Mouse (Mus musculus) embryonic fibroblast, embryonic 13.5 days (primary cell): ENCODE data around the gene Bpifb9a. TPM values are rescaled to one million over a fixed set of nuclear protein-coding genes. Genes with fewer than 3 reads are reported as not detected.

Experiments used
- polyA plus RNA-seq: library from polyadenylated mRNA; stranded (reverse); fragments of >200 nt; gene quantifications from 2 replicates; pipeline ENCODE4 v1.2.4, GENCODE M21; 2011; ENCODE audit warnings: low read depth; ENCODE audit not compliant: missing spikeins, insufficient read length

Gene Bpifb9a
- polyA plus RNA-seq, 1 experiment: not detected

Other genes with a start within 250 kb of the Bpifb9a start
- not detected in 2 replicates for gene Bpifa2, start 249.6 kb upstream of the Bpifb9a start, polyA plus RNA-seq
- not detected in 2 replicates for gene Bpifa3, start 127.5 kb upstream of the Bpifb9a start, polyA plus RNA-seq
- not detected in 2 replicates for gene Bpifa1, start 115.0 kb upstream of the Bpifb9a start, polyA plus RNA-seq
- not detected in 2 replicates for gene Bpifa5, start 95.2 kb upstream of the Bpifb9a start, polyA plus RNA-seq
- not detected in 2 replicates for gene Bpifb1, start 67.0 kb upstream of the Bpifb9a start, polyA plus RNA-seq
- not detected in 2 replicates for gene Bpifb5, start 34.1 kb upstream of the Bpifb9a start, polyA plus RNA-seq
- gene Bpifb9b, start 49.4 kb downstream of the Bpifb9a start, polyA plus RNA-seq: not detected in 2 replicates
- gene Cdk5rap1, start 115.2 kb downstream of the Bpifb9a start, polyA plus RNA-seq: 9.3 and 10.0 TPM in 2 replicates
- gene Snta1, start 150.2 kb downstream of the Bpifb9a start, polyA plus RNA-seq: 17.1 and 18.5 TPM in 2 replicates
- 36.8 and 47.6 TPM in 2 replicates for gene Cbfa2t2, start 178.6 kb downstream of the Bpifb9a start, polyA plus RNA-seq